Mouse (Mus musculus) intestine, embryonic 15.5 days (tissue): ENCODE results near the gene Pld4. TPM values are rescaled to one million over a fixed set of nuclear protein-coding genes. Genes with fewer than 3 reads are reported as not detected.

Experiments
- ATAC-seq: fragments of 200-750 bp; cut with Nextera tagmentation; 2 replicates; pipeline ENCODE4 v1.8.0; 2017; ENCODE audit warnings: moderate TSS enrichment, moderate library complexity
- H3K27ac ChIP-seq: fragments of 300-500 bp; sonication (generic); 2 replicates; pipeline ENCODE4 v1.5.1; 2015; ENCODE audit warnings: mild to moderate bottlenecking, inconsistent platforms
- H3K27me3 ChIP-seq: fragments of 300-500 bp; sonication (generic); replicated peaks from 2 replicates; pipeline ENCODE4 v1.6.1; 2015; ENCODE audit warnings: inconsistent platforms
- H3K36me3 ChIP-seq: fragments of 300-500 bp; sonication (generic); 2 replicates; pipeline ENCODE4 v1.6.1; 2015; ENCODE audit warnings: inconsistent platforms
- H3K4me1 ChIP-seq: fragments of 300-500 bp; sonication (generic); replicated peaks from 2 replicates; pipeline ENCODE4 v1.6.1; 2015; ENCODE audit warnings: inconsistent platforms
- H3K4me2 ChIP-seq: fragments of 300-500 bp; sonication (generic); replicated peaks from 2 replicates; pipeline ENCODE4 v1.6.1; 2015; ENCODE audit warnings: mild to moderate bottlenecking, inconsistent platforms
- H3K4me3 ChIP-seq: fragments of 300-500 bp; sonication (generic); replicated peaks from 2 replicates; pipeline ENCODE4 v1.5.1; 2015; ENCODE audit warnings: inconsistent platforms
- H3K9ac ChIP-seq: fragments of 300-500 bp; sonication (generic); 2 replicates; pipeline ENCODE4 v1.6.1; 2015; ENCODE audit warnings: inconsistent platforms
- H3K9me3 ChIP-seq: fragments of 300-500 bp; sonication (generic); 2 replicates; pipeline ENCODE4 v1.6.1; 2016; ENCODE audit warnings: inconsistent platforms
- WGBS: fragments of 180-500 bp; shearing (Covaris S2); methylation state at CpG from one replicate; pipeline ENCODE4 v1.1.7; 2015; 5-methylcytosine and 5-hydroxymethylcytosine counted together
- polyA plus RNA-seq: library from polyadenylated mRNA; unstranded; fragments of >200 nt; fragmentation: Nextera tagmentation; extraction: Ambion mirVana; gene quantifications from 2 replicates; pipeline ENCODE4 v1.2.1, GENCODE M21; 2015

Gene Pld4
- polyA plus RNA-seq, 1 experiment from 2014 or later: 11.6 TPM

GRCm38 (mm10) chr12:112755900-112756299 lies 4.6 kb upstream of the Pld4 start:
- Histone ChIP-seq H3K27ac (no peak overlapping the region), H3K27me3 (no peaks in the 10 kb centered on the region), H3K9ac (no peak overlapping the region), H3K4me2 (no peak overlapping the region), H3K9me3 (no peaks in the 10 kb centered on the region), H3K4me1 (no peaks in the 10 kb centered on the region), H3K36me3 (no peaks in the 10 kb centered on the region), H3K4me3 (no peak overlapping the region)
- no peak for ATAC-seq
- 69% methylated on average over 4 of the region's 4 CpGs for WGBS

GRCm38 (mm10) chr12:112757896-112758295 lies 2.6 kb upstream of the Pld4 start:
- Histone ChIP-seq H3K27me3 (no peaks in the 10 kb centered on the region), H3K9me3 (no peaks in the 10 kb centered on the region), H3K27ac (no peak overlapping the region), H3K4me3 (no peak overlapping the region), H3K4me2 (no peak overlapping the region), H3K9ac (no peak overlapping the region), H3K4me1 (no peaks in the 10 kb centered on the region), H3K36me3 (no peaks in the 10 kb centered on the region)
- 85% methylated on average over 5 of the region's 5 CpGs for WGBS
- no peak for ATAC-seq

- 90% methylated on average over 3 of the region's 3 CpGs for WGBS
Measured at GRCm38 (mm10) chr12:112759471-112759870, 984 bp upstream of the Pld4 start.

GRCm38 (mm10) chr12:112761411-112761810 lies 956 bp downstream of the Pld4 start:
- Histone ChIP-seq H3K27ac (no peak overlapping the region), H3K27me3 (no peaks in the 10 kb centered on the region), H3K4me2 (no peak overlapping the region), H3K9ac (no peak overlapping the region), H3K36me3 (no peaks in the 10 kb centered on the region), H3K4me1 (no peaks in the 10 kb centered on the region), H3K4me3 (no peak overlapping the region), H3K9me3 (no peaks in the 10 kb centered on the region)
- 87% methylated on average over 4 of the region's 4 CpGs for WGBS
- ATAC-seq: no peak

More at GRCm38 (mm10) chr12:112759471-112759870, 984 bp upstream of the Pld4 start:
- H3K9me3 ChIP-seq: no peaks in the 10 kb centered on the region
- no peaks in the 10 kb centered on the region for H3K27me3 ChIP-seq
- H3K36me3 ChIP-seq: no peaks in the 10 kb centered on the region
- H3K4me2 ChIP-seq: no peak overlapping the region
- no peaks in the 10 kb centered on the region for H3K4me1 ChIP-seq
- no peak overlapping the region for H3K9ac ChIP-seq
- no peak for ATAC-seq
- no peak overlapping the region for H3K27ac ChIP-seq
- no peak overlapping the region for H3K4me3 ChIP-seq

- WGBS: 82% methylated on average over 3 of the region's 3 CpGs
- no peaks in the 10 kb centered on the region for H3K9me3 ChIP-seq
- H3K36me3 ChIP-seq: no peaks in the 10 kb centered on the region
- no peak overlapping the region for H3K4me3 ChIP-seq
- H3K4me2 ChIP-seq: no peak overlapping the region
- no peak overlapping the region for H3K27ac ChIP-seq
- H3K9ac ChIP-seq: no peak overlapping the region
- ATAC-seq: peak; percentile 67
- no peaks in the 10 kb centered on the region for H3K4me1 ChIP-seq
- H3K27me3 ChIP-seq: no peaks in the 10 kb centered on the region
Measured at GRCm38 (mm10) chr12:112762018-112762417, 1.6 kb downstream of the Pld4 start.

GRCm38 (mm10) chr12:112763176-112763575 lies 2.7 kb downstream of the Pld4 start:
- 73% methylated on average over 4 of the region's 4 CpGs for WGBS
- no peak for ATAC-seq
- no peak overlapping the region for H3K27ac ChIP-seq
- H3K9ac ChIP-seq: no peak overlapping the region
- no peaks in the 10 kb centered on the region for H3K36me3 ChIP-seq
- H3K4me3 ChIP-seq: no peak overlapping the region
- no peaks in the 10 kb centered on the region for H3K9me3 ChIP-seq
- H3K4me2 ChIP-seq: no peak overlapping the region
- H3K4me1 ChIP-seq: no peaks in the 10 kb centered on the region
- H3K27me3 ChIP-seq: no peaks in the 10 kb centered on the region

- H3K27me3 ChIP-seq: no peaks in the 10 kb centered on the region
- no peaks in the 10 kb centered on the region for H3K36me3 ChIP-seq
- no peak overlapping the region for H3K9ac ChIP-seq
- H3K9me3 ChIP-seq: no peaks in the 10 kb centered on the region
- 86% methylated on average over 5 of the region's 5 CpGs for WGBS
- no peak overlapping the region for H3K4me2 ChIP-seq
- no peak overlapping the region for H3K27ac ChIP-seq
- H3K4me1 ChIP-seq: no peaks in the 10 kb centered on the region
- H3K4me3 ChIP-seq: no peak overlapping the region
- ATAC-seq: no peak
Measured at GRCm38 (mm10) chr12:112764141-112764540, 3.7 kb downstream of the Pld4 start.

- Histone ChIP-seq H3K4me1 (no peaks in the 10 kb centered on the region), H3K27me3 (no peaks in the 10 kb centered on the region), H3K4me2 (no peak overlapping the region), H3K36me3 (no peaks in the 10 kb centered on the region), H3K27ac (no peak overlapping the region), H3K9ac (no peak overlapping the region), H3K4me3 (no peak overlapping the region), H3K9me3 (no peaks in the 10 kb centered on the region)
- ATAC-seq: no peak
- 87% methylated on average over 7 of the region's 7 CpGs for WGBS
Measured at GRCm38 (mm10) chr12:112764991-112765390, 4.5 kb downstream of the Pld4 start.

- H3K4me1 ChIP-seq: no peaks in the 10 kb centered on the region
- no peaks in the 10 kb centered on the region for H3K27me3 ChIP-seq
- H3K9ac ChIP-seq: no peak overlapping the region
- no peak for ATAC-seq
- H3K36me3 ChIP-seq: no peaks in the 10 kb centered on the region
- 89% methylated on average over 7 of the region's 7 CpGs for WGBS
- H3K27ac ChIP-seq: no peak overlapping the region
- H3K4me3 ChIP-seq: no peak overlapping the region
- no peaks in the 10 kb centered on the region for H3K9me3 ChIP-seq
- H3K4me2 ChIP-seq: no peak overlapping the region
Measured at GRCm38 (mm10) chr12:112766586-112766985, 6.1 kb downstream of the Pld4 start.

- H3K27me3 ChIP-seq: no peaks in the 10 kb centered on the region
- H3K27ac ChIP-seq: no peak overlapping the region
- H3K9me3 ChIP-seq: no peaks in the 10 kb centered on the region
- H3K9ac ChIP-seq: no peak overlapping the region
- WGBS: 90% methylated on average over 16 of the region's 16 CpGs
- ATAC-seq: no peak
- H3K4me1 ChIP-seq: no peaks in the 10 kb centered on the region
- H3K36me3 ChIP-seq: no peaks in the 10 kb centered on the region
- no peak overlapping the region for H3K4me2 ChIP-seq
- no peak overlapping the region for H3K4me3 ChIP-seq
Measured at GRCm38 (mm10) chr12:112767036-112767890, 6.8 kb downstream of the Pld4 start.

GRCm38 (mm10) chr12:112768166-112768565 lies 7.7 kb downstream of the Pld4 start:
- H3K4me1 ChIP-seq: no peaks in the 10 kb centered on the region
- H3K4me3 ChIP-seq: no peak overlapping the region
- no peaks in the 10 kb centered on the region for H3K9me3 ChIP-seq
- ATAC-seq: no peak
- H3K4me2 ChIP-seq: no peak overlapping the region
- no peak overlapping the region for H3K9ac ChIP-seq
- H3K27ac ChIP-seq: no peak overlapping the region
- 81% methylated on average over 8 of the region's 8 CpGs for WGBS
- no peaks in the 10 kb centered on the region for H3K36me3 ChIP-seq
- no peaks in the 10 kb centered on the region for H3K27me3 ChIP-seq

- Histone ChIP-seq H3K4me2 (no peak overlapping the region), H3K9ac (no peak overlapping the region), H3K4me3 (no peak overlapping the region), H3K9me3 (no peaks in the 10 kb centered on the region), H3K4me1 (0 out of 2 replicates have a peak, but pooled peaks cover 2% of the 10 kb centered on the region), H3K36me3 (no peaks in the 10 kb centered on the region), H3K27ac (no peak overlapping the region), H3K27me3 (no peaks in the 10 kb centered on the region)
- 76% methylated on average over 6 of the region's 6 CpGs for WGBS
- ATAC-seq: no peak
Measured at GRCm38 (mm10) chr12:112769031-112769430, 8.6 kb downstream of the Pld4 start.

GRCm38 (mm10) chr12:112769751-112770150 lies 9.3 kb downstream of the Pld4 start:
- 85% methylated on average over 2 of the region's 2 CpGs for WGBS

More at GRCm38 (mm10) chr12:112769751-112770150, 9.3 kb downstream of the Pld4 start:
- peak; percentile 10; the same call in 1 of the 2 replicates for ATAC-seq
- H3K4me2 ChIP-seq: no peak overlapping the region
- no peaks in the 10 kb centered on the region for H3K36me3 ChIP-seq
- no peak overlapping the region for H3K27ac ChIP-seq
- H3K4me3 ChIP-seq: no peak overlapping the region
- H3K27me3 ChIP-seq: no peaks in the 10 kb centered on the region
- H3K4me1 ChIP-seq: 0 out of 2 replicates have a peak, but pooled peaks cover 2% of the 10 kb centered on the region
- no peak overlapping the region for H3K9ac ChIP-seq
- H3K9me3 ChIP-seq: no peaks in the 10 kb centered on the region
